Mouse (Mus musculus): ENCODE results near the gene Hmga1. TPM values are rescaled to one million over a fixed set of nuclear protein-coding genes. Genes with fewer than 3 reads are reported as not detected.

The Hmga1 gene
- polyA plus RNA-seq, 1 experiment from 2014 or later: 423 TPM

DNA sequence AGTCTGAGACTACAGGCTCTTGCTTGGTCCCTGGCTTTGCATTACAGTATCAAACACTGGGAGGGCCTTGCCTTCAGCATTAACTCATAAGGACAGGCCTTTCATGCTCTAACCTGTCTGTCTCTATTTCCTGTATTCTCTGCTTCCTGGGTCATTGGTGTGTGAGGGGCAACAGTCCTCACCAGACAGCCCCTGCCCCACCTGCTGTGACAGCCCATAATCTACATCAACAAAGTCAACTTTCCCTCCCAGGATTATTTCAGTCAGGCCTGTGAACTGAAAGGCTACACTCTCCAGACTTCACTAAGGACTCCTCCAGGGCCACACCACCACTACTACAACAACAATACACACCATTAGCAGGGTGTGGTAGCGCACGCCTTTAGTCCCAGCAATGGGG, 46.7 kb downstream of the Hmga1 start:
- 93% methylated on average over 2 of the region's 2 CpGs for WGBS (ENCODE audit: missing documents)
- H3K36me3 ChIP-seq (ENCODE audit: inconsistent target): no peaks in the 10 kb centered on the region
- peaks cover 100% of the 10 kb centered on the region for H3K79me2 ChIP-seq (ENCODE audit: inconsistent target)
- no peak overlapping the region for H3K4me3 ChIP-seq (ENCODE audit: inconsistent target)
- H3K27ac ChIP-seq: no peak overlapping the region

DNA sequence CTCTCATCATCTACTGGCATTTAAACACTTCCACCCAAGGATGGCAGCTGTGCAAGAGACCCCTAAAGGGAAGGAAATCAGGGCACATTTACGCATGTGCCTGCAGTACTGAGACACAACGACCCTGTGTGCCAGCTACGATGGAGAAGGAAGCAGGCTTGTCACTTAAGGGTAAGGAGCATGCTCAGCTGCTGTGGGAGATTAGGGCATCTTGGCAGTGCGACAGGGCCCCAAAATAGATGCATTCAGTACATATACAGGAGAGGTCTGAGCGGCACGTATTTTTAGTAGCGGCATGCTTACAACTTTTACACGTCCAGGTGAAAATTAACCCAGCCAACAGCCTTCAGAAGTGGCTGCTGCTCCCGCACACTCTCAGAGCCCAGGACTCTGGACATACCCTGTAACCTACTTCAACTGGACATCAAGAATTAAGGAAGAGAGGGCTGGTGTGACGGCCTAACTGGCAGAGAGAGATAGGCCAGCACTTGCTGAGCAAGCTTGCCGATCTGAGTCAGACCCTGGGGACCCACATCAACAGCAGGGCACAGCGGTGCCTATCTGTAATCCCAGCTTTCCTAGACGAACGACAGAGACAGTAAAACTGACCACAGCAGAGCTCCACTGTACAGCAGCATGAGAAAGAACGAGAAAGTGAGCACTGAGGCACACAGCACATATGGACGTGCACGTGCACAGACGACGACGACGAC, 47.4 kb downstream of the Hmga1 start:
- H3K79me2 ChIP-seq (ENCODE audit: inconsistent target): peaks cover 100% of the 10 kb centered on the region
- H3K36me3 ChIP-seq (ENCODE audit: inconsistent target): no peaks in the 10 kb centered on the region
- 48% methylated on average over 20 of the region's 21 CpGs for WGBS (ENCODE audit: missing documents)
- no peak overlapping the region for H3K27ac ChIP-seq
- no peak overlapping the region for H3K4me3 ChIP-seq (ENCODE audit: inconsistent target)

GRCm38 (mm10) chr17:27609576-27609975, 53.3 kb downstream of the Hmga1 start:
- peaks cover 100% of the 10 kb centered on the region for H3K79me2 ChIP-seq (ENCODE audit: inconsistent target)
- WGBS (ENCODE audit: missing documents): 92% methylated on average over 6 of the region's 7 CpGs
- H3K27ac ChIP-seq: no peak overlapping the region
- no peak overlapping the region for H3K4me3 ChIP-seq (ENCODE audit: inconsistent target)
- H3K36me3 ChIP-seq (ENCODE audit: inconsistent target): no peaks in the 10 kb centered on the region

DNA sequence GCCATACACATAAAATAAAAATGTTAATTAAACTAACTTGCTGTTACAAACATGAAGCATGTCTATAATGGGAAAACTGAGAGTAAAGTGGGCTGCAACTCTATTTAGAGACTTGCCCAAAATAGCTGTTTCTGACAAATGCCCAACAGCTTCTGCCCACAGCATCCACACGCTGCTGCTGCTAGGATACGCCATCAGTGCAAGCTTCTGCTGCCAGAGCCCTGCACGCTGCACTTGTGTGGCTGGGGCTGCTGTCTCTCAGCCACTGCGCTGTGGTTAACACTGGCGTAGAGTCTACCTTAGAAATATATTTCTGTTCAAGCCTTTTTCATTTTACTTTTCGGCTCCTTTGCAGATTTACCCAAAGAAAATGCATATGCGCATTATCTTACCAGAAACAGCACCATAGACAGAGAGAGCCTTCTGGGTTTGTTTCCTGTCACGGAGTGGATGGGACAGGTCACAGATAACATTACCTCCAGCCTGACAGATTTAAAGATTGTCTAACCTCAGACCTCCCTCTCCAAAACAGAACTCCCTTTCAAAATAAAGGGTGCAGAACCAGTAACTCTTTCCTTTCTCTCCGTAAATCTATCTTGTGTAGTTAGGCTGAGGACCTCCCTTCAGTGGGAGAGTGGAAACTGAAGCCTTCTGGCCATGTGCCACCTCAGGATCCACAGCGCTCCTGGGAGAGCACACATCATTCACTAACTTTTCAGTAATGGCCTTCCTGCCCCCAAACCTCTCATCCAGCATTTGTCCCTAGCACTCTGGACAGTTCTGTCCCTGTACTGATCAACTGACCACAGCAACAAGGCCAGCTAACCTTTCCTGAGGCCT, 54.6 kb downstream of the Hmga1 start:
- Histone ChIP-seq H3K27ac (no peak overlapping the region), H3K36me3 (ENCODE audit: inconsistent target) (no peaks in the 10 kb centered on the region), H3K4me3 (ENCODE audit: inconsistent target) (no peak overlapping the region), H3K79me2 (ENCODE audit: inconsistent target) (peaks cover 100% of the 10 kb centered on the region)
- WGBS (ENCODE audit: missing documents): 87% methylated on average over 10 of the region's 10 CpGs

DNA sequence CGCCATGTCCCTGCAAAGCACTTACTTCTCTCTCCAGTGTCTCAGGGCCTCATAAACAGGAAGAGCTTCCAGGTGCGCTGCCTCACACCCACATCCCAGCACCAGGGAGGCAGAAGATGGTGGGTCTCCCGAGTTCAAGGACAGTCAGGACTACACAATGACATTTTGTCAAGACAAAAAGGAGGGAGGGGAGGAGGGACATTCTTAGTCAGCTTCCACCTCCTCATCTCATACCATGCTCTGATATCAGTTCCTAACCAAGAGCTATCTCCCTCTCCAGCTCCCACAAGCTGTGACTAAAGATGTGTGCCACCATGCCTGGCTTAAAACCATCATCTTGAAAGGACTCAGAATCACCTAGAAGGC, 55.2 kb downstream of the Hmga1 start:
- Histone ChIP-seq H3K27ac (no peak overlapping the region), H3K4me3 (ENCODE audit: inconsistent target) (no peak overlapping the region), H3K36me3 (ENCODE audit: inconsistent target) (no peaks in the 10 kb centered on the region), H3K79me2 (ENCODE audit: inconsistent target) (peaks cover 100% of the 10 kb centered on the region)
- 66% methylated on average over 3 of the region's 3 CpGs for WGBS (ENCODE audit: missing documents)

GRCm38 (mm10) chr17:27611994-27612393, 55.7 kb downstream of the Hmga1 start:
- H3K27ac ChIP-seq: no peak overlapping the region
- H3K36me3 ChIP-seq (ENCODE audit: inconsistent target): no peaks in the 10 kb centered on the region
- WGBS (ENCODE audit: missing documents): 51% methylated on average over 5 of the region's 5 CpGs
- H3K79me2 ChIP-seq (ENCODE audit: inconsistent target): peaks cover 100% of the 10 kb centered on the region
- no peak overlapping the region for H3K4me3 ChIP-seq (ENCODE audit: inconsistent target)

DNA sequence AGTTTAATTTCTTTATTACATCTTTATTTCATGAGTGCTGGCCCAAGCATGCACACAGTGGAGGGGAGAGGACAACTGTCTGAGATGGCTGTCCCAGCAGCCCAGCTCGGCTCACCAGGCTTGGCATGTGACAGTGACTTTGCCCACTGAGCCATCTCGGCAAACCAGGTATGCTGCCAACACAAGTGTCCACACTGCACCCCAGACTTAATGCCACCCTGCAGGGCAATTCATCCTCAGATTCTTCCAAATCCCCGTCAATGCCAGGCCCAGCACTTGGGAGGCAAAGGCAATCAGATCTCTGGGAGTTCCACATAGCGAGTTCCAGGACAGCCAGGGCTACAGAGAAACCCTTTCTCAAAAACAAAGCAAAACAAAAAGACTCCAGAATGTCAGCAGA, 56.7 kb downstream of the Hmga1 start:
- Histone ChIP-seq H3K79me2 (ENCODE audit: inconsistent target) (peaks cover 100% of the 10 kb centered on the region), H3K27ac (no peak overlapping the region), H3K4me3 (ENCODE audit: inconsistent target) (no peak overlapping the region), H3K36me3 (ENCODE audit: inconsistent target) (no peaks in the 10 kb centered on the region)
- WGBS (ENCODE audit: missing documents): 97% methylated on average over 3 of the region's 4 CpGs

Other genes starting within 250 kb of the Hmga1 start
- gene Grm4, start 35.1 kb upstream of the Hmga1 start, polyA plus RNA-seq (2018): not detected in 3 replicates
- 42.9 to 137 TPM (median 117 TPM) in 3 replicates for gene AI413582, start 9.3 kb downstream of the Hmga1 start, polyA plus RNA-seq (2018)
- 61.7 to 90.2 TPM (median 74.2 TPM) in 3 replicates for gene Nudt3, start 67.0 kb downstream of the Hmga1 start, polyA plus RNA-seq (2018)
- not detected in 3 replicates for gene RPS10-NUDT3, start 78.7 kb downstream of the Hmga1 start, polyA plus RNA-seq (2018)
- 766 to 1,638 TPM (median 1,627 TPM) in 3 replicates for gene Rps10, start 80.2 kb downstream of the Hmga1 start, polyA plus RNA-seq (2018)
- 0.14 to 0.20 TPM in 2 of 3 replicates, not detected in the other for gene Pacsin1, start 99.0 kb downstream of the Hmga1 start, polyA plus RNA-seq (2018)
- not detected in 3 replicates for gene Spdef, start 172.5 kb downstream of the Hmga1 start, polyA plus RNA-seq (2018)

Measured in macrophage (primary cell).